Mouse (Mus musculus) heart, adult 2 months (tissue): ENCODE results near the gene Dph5. TPM values are rescaled to one million over a fixed set of nuclear protein-coding genes. Genes with fewer than 3 reads are reported as not detected.
"Not testable (repeated sequence)": the region's sequence is repeated elsewhere in the genome, so short reads cannot be mapped to it uniquely, and the experiment has no call there.

ENCODE experiments used
- DNase-seq, 2 experiments: peaks; one replicate each; pipeline ENCODE4 v3.0.0; 2021
- H3K27ac ChIP-seq: fragments of 200-600 bp; 2 replicates; pipeline ENCODE4 v1.8.1; 2022
- H3K27me3 ChIP-seq: fragments of 200-500 bp; 2 replicates; pipeline ENCODE4 v1.6.1; 2012; ENCODE audit warnings: mild to moderate bottlenecking, low read length, inconsistent platforms, mixed read lengths; ENCODE audit not compliant: control insufficient read depth, insufficient read depth
- H3K36me3 ChIP-seq: fragments of 200-500 bp; 2 replicates; pipeline ENCODE4 v1.6.1; 2012; ENCODE audit warnings: low read length, inconsistent platforms; ENCODE audit not compliant: control insufficient read depth, insufficient read depth
- H3K4me1 ChIP-seq: fragments of 200-500 bp; 2 replicates; pipeline ENCODE4 v1.6.1; 2011; ENCODE audit warnings: low read length; ENCODE audit not compliant: control insufficient read depth, insufficient read depth
- H3K4me3 ChIP-seq: fragments of 200-600 bp; 2 replicates; pipeline ENCODE4 v1.8.1; 2022
- H3K79me2 ChIP-seq: fragments of 200-500 bp; replicated peaks from 2 replicates; pipeline ENCODE4 v1.6.1; 2012; ENCODE audit warnings: mild to moderate bottlenecking, inconsistent platforms, low read length, moderate library complexity, mixed read lengths; ENCODE audit not compliant: control insufficient read depth, insufficient read depth
- H3K9ac ChIP-seq: fragments of 200-500 bp; 2 replicates; pipeline ENCODE4 v1.6.1; 2012; ENCODE audit warnings: low read depth, mild to moderate bottlenecking, control low read depth, inconsistent platforms, low read length, mixed read lengths
- CTCF ChIP-seq: fragments of 200-600 bp; IDR thresholded peaks from 2 replicates; pipeline ENCODE4 v1.8.1; 2022; ENCODE audit warnings: antibody characterized with exemption, mild to moderate bottlenecking, moderate library complexity
- EP300 ChIP-seq: fragments of 200-500 bp; IDR thresholded peaks from 2 replicates; pipeline ENCODE4 v1.6.1; 2011; ENCODE audit warnings: low read depth, low read length, control low read depth; ENCODE audit not compliant: insufficient read depth
- POLR2A ChIP-seq: fragments of 200-500 bp; IDR thresholded peaks from 2 replicates; pipeline ENCODE4 v1.6.1; 2011; ENCODE audit warnings: mild to moderate bottlenecking, low read depth, low read length, control low read depth; ENCODE audit not compliant: insufficient read depth
- WGBS: fragments of 180-500 bp; shearing (Covaris S2); methylation state at CpG from one replicate; pipeline ENCODE4 v1.1.7; 2018; 5-methylcytosine and 5-hydroxymethylcytosine counted together
- intact Hi-C: fragments of 180-260 bp; cut with DNase I; formaldehyde crosslinking; loops from one replicate; pipeline ENCODE4 v1.15.1; 2025
- polyA plus RNA-seq: library from polyadenylated mRNA; depleted of rRNA; stranded (reverse); fragments of >200 nt; gene quantifications from 2 replicates; pipeline ENCODE4 v1.2.3, GENCODE M21; 2012
- total RNA-seq, 2 experiments: library from RNA; stranded (reverse); gene quantifications; 2 replicates each; pipeline ENCODE4 v1.2.3; 2021

Dph5 gene
- total and polyA plus RNA-seq, 3 experiments = 3.3 to 8.4 (median 5.8) TPM

GRCm38 (mm10) chr3:115898354-115898948, 10.8 kb downstream of the Dph5 start:
- Histone ChIP-seq H3K79me2 (no peaks in the 10 kb centered on the region), H3K4me1 (no peaks in the 10 kb centered on the region), H3K27me3 (no peaks in the 10 kb centered on the region), H3K9ac (no peak overlapping the region), H3K4me3 (no peak overlapping the region), H3K36me3 (no peaks in the 10 kb centered on the region), H3K27ac (no peak overlapping the region)
- DNase-seq = no peak
- TF ChIP-seq POLR2A = no peak
- TF ChIP-seq CTCF = no peak
- TF ChIP-seq EP300 = no peak
- 88% methylated on average over 3 of the region's 3 CpGs for WGBS
- intact Hi-C loops = no loop called here

GRCm38 (mm10) chr3:115902301-115902956, 14.8 kb downstream of the Dph5 start:
- Histone ChIP-seq H3K27ac (no peak overlapping the region), H3K4me1 (no peaks in the 10 kb centered on the region), H3K27me3 (no peaks in the 10 kb centered on the region), H3K9ac (no peak overlapping the region), H3K36me3 (no peaks in the 10 kb centered on the region), H3K4me3 (no peak overlapping the region), H3K79me2 (no peaks in the 10 kb centered on the region)
- DNase-seq = no peak
- intact Hi-C loops = no loop called here
- TF ChIP-seq EP300 (no peak), CTCF (no peak)
- 85% methylated on average over 9 of the region's 9 CpGs for WGBS

GRCm38 (mm10) chr3:115905067-115905466, 17.4 kb downstream of the Dph5 start:
- H3K27ac ChIP-seq = no peak overlapping the region
- intact Hi-C loops = no loop called here
- no peak overlapping the region for H3K9ac ChIP-seq
- no peaks in the 10 kb centered on the region for H3K79me2 ChIP-seq
- H3K4me3 ChIP-seq = no peak overlapping the region
- no peaks in the 10 kb centered on the region for H3K36me3 ChIP-seq
- no peaks in the 10 kb centered on the region for H3K27me3 ChIP-seq
- 97% methylated on average over 3 of the region's 3 CpGs for WGBS
- DNase-seq = no peak
- TF ChIP-seq POLR2A (no peak), EP300 (no peak), CTCF (no peak)
- H3K4me1 ChIP-seq = no peaks in the 10 kb centered on the region

GRCm38 (mm10) chr3:115905567-115905966, 17.9 kb downstream of the Dph5 start:
- intact Hi-C loops = no loop called here
- no peaks in the 10 kb centered on the region for H3K36me3 ChIP-seq
- no peaks in the 10 kb centered on the region for H3K27me3 ChIP-seq
- no peak for DNase-seq
- no peak for TF ChIP-seq EP300
- TF ChIP-seq POLR2A = no peak
- TF ChIP-seq CTCF = no peak
- WGBS = 98% methylated on average over 4 of the region's 4 CpGs
- H3K9ac ChIP-seq = no peak overlapping the region
- no peaks in the 10 kb centered on the region for H3K4me1 ChIP-seq
- no peak overlapping the region for H3K27ac ChIP-seq
- no peaks in the 10 kb centered on the region for H3K79me2 ChIP-seq
- no peak overlapping the region for H3K4me3 ChIP-seq

- H3K27me3 ChIP-seq, DNase-seq, H3K36me3 ChIP-seq, H3K4me1 ChIP-seq, H3K27ac ChIP-seq, H3K4me3 ChIP-seq, intact Hi-C loops, H3K79me2 ChIP-seq, H3K9ac ChIP-seq: not testable (repeated sequence)
- 97% methylated on average over 10 of the region's 11 CpGs for WGBS
Measured at GRCm38 (mm10) chr3:115907406-115907805, 19.8 kb downstream of the Dph5 start.

GRCm38 (mm10) chr3:115924401-115925190, 37.0 kb downstream of the Dph5 start:
- intact Hi-C loops = no loop called here
- H3K4me3 ChIP-seq = no peak overlapping the region
- H3K27me3 ChIP-seq = no peaks in the 10 kb centered on the region
- H3K9ac ChIP-seq = no peak overlapping the region
- 26% methylated on average over 4 of the region's 4 CpGs for WGBS
- TF ChIP-seq EP300 (0 out of 2 replicates have a peak, but pooled peaks have one; percentile 51), CTCF (no peak)
- DNase-seq = peak in 1 of 2 experiments; percentile 19
- H3K4me1 ChIP-seq = peaks cover 4% of the 10 kb centered on the region
- no peaks in the 10 kb centered on the region for H3K79me2 ChIP-seq
- peaks cover 5% of the 10 kb centered on the region; the same call in 1 of the 2 replicates for H3K36me3 ChIP-seq
- peak overlapping the region; percentile 13 for H3K27ac ChIP-seq
